Mouse (Mus musculus) thymus, postnatal 10 days (tissue): ENCODE results near the gene Fam57b.

Experiments used
- DNase-seq, 2 experiments: peaks; one replicate each; pipeline ENCODE4 v3.0.0; 2021; ENCODE audit warnings: low spot score in 2 of 2

Gene Fam57b

GRCm38 (mm10) chr7:126799050-126799467 lies 1.6 kb downstream of the Fam57b start:
- DNase-seq = peak; percentile 94 to 97

- peak in 1 of 2 experiments; percentile 30 for DNase-seq
These were observed 2.2 kb downstream of the Fam57b start for GRCm38 (mm10) chr7:126799468-126800268.

DNA sequence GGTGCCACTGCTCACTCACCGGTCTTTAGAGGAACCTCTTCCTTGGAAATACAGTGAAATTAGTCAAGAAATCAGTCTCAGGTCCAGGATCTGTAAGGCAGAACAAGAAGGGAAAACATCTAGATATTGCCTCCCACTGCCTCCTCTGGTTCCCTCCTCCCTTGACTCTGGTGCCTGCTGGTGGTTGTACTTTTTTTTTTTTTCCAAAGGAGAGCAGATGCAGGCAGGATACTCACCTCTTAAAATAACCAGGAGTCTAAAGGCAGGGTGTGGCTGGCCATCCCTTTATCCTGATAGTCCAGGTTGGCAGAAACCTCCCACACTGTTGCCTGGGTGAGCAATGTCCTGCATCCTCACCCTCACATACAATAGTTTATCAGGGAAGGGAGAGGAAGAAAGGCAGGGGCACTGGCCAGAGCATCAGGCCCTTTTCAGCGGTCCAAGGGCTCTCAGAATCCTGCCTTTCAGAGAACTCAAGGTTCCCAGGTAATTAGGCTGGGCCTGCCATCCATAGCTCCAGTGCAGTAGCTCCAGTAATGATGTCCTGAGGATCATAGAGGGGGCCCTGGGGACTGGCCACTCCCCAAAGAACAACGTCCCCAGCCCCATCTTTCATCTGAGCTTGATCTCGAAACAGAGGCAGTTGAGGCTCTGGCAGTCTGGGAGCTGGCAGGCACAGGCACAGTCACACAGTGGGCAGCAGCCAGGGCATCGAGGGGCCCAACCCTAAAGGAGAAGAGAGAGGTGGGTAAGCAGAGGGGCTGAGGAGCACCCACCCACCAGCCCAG lies 3.0 kb downstream of the Fam57b start:
- no peak for DNase-seq

DNA sequence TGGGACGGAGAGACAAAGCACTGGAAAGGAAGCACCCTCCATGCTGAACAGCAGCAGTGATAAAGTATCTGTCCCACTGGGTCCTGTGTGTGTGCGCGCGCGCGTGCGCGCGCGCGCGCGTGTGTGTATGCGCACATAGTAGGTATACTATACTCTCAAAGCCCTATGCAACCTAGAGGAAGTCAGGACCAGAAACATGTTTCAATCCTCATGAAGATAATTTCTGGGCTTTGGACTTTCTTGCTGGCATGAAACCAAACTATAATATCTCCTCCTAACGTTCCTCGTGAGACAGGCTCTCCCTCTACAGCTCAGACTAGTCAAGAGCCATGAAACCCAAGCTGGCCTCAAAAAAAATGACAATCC lies 3.6 kb downstream of the Fam57b start:
- no peak for DNase-seq

GRCm38 (mm10) chr7:126802134-126802889 lies 4.8 kb downstream of the Fam57b start:
- no peak for DNase-seq

DNA sequence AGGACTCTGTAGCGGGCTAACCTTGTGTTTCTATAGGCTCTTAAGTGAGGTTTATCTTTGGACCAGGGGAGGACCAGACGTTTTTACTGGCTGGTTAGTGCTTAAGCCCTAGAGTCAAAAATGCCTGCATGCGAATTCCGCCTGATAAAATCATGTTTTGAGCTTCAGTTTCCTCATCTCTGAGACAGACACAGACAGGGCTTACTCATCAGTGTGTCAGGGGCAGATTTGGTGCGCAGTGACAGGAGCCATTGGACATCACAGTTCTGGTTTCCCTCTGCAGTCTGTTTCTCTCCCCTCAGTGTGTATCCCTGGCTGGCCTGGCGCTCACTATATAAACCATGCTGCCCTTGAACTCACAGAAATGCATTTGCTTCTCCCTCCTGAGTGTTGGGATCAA lies 5.7 kb downstream of the Fam57b start:
- no peak for DNase-seq

GRCm38 (mm10) chr7:126803751-126804150 lies 6.3 kb downstream of the Fam57b start:
- DNase-seq = no peak

DNA sequence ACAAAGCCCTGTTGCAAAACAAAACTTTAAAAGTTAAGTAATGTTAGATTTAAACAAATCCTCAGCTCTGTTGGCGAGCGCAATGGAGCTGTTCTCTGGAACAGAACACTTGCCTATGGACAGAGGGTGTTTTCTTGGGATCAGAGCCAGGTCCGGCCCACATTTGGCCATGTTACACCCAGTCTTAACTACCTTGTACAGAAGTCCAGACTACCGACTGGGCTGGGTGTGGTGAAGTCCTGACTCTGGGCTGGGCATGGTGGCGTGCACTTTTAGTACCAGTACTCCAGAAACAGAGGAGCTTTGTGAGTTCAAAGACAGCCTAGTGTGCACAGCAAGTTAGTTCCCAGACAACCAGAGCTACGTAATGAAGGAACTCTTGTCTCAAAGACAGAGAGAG lies 9.5 kb downstream of the Fam57b start:
- no peak for DNase-seq

- DNase-seq = no peak
These were observed 9.9 kb downstream of the Fam57b start for GRCm38 (mm10) chr7:126807405-126807804.

GRCm38 (mm10) chr7:126808703-126809455 lies 11.4 kb downstream of the Fam57b start:
- DNase-seq = peak in 1 of 2 experiments; percentile 33

GRCm38 (mm10) chr7:126809723-126810369 lies 12.4 kb downstream of the Fam57b start:
- no peak for DNase-seq

DNA sequence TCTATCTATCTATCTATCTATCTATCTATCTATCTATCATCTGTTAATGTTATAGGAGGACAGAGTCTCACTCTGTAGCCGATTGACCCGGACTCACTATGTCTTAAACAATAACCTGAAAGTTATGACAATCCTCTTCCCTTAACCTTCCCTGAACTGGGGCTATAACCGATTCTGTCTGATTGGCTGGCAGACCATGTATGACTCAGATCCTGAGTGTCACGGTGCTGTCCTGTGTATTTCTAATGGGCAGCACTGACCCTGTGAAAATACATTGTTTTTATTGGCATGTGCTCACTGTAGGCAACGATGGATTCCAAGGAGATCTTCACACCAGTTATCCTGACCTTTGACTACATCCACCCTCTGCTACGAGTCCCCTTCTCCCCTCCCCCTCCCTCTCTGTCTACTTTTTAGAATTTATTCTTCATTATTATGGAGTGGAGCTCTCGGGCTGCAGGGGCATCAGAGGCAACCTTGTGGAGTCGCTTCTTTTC lies 18.3 kb downstream of the Fam57b start:
- DNase-seq = no peak

DNA sequence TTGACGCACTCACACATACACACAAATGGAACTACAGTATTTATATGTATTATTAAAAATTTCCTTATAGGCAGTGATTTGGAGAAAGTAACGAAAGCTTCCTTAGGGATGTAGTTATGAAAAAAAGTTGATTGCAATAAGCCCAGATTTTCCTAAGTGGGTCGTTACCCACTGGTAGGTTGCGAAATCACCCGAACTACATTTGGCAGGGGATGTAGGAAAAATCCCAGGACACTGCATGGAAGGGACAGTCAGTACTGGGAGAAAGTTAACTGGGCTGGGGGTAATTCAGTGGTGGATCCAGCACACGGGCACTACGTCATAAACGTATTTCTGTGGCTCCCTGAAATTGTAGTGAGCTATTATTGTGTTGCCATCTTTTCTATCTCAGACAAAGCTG lies 19.0 kb downstream of the Fam57b start:
- DNase-seq = no peak

DNA sequence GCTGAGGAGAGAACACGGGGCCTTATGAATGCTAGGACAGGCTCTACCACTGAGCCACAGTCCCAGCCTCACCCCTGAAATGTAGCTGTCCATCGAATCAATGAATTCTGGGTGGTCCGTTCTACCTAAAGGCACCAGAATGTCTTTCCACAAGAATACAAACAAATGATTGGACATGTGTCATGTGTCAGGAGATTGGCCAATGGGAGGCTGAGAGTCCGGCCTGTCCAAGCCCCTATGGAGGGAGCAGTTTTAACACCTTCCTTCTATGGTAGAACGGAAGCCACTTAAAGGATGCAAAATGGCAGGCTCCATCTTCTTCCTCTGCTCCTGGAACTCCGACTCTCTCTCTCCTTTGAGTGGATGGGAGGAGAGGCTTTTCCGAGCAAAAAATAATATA lies 20.1 kb downstream of the Fam57b start:
- DNase-seq = no peak

DNA sequence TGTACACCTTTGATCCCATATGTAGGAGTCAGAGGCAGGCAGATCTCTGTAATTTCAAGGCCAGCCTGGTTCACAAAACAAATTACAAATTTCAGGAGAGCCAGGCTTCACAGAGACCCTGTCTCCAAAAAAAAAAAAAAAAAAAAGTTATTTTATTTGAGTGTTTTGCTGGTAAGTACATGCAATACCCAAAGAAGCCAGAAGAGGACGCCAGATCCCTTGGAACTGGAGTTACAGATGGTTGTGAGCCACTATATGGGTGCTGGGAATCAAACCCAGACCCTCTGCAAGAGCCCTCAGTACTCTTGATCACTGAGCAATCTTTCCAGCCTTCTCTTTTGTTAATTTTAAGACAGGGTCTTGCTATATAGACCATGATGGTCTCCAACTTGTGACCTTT lies 21.4 kb downstream of the Fam57b start:
- no peak for DNase-seq

DNA sequence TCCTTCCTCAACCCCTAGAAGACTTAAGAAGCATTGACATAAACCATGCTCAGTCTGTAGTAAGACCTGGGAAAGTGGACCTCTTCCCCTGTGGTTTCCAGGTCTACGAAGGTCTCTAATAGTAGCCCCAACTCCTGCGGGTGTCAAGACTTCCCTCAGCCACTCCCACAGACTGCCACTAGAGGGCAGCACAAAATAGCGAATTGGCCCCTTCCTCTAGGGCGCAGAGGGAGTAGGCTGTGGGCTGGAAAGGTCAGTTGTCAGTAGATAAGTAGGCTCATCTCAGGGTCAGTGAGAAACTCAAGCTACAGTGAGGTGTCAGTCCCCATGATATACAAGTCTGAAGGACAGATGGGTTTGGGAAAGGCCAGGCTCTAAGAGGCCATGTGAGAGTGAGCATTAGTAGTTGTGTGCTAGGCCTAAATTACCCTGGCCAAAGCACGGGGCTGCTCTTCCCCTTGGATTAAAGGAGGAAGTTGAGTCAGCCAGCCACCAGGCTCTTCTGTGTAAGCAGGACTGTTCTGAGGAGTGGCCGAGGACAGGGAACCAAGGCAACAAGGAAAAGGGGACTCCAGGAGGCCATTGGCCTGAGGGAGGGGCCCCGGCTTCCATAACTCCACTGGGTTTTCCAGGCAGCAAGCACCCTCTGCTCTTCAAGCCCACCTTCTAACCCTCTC lies 24.5 kb downstream of the Fam57b start:
- peak; percentile 40 to 80 for DNase-seq

- DNase-seq = no peak
These were observed 25.3 kb downstream of the Fam57b start for GRCm38 (mm10) chr7:126822741-126823140.

GRCm38 (mm10) chr7:126823202-126823711 lies 25.8 kb downstream of the Fam57b start:
- DNase-seq = no peak

DNA sequence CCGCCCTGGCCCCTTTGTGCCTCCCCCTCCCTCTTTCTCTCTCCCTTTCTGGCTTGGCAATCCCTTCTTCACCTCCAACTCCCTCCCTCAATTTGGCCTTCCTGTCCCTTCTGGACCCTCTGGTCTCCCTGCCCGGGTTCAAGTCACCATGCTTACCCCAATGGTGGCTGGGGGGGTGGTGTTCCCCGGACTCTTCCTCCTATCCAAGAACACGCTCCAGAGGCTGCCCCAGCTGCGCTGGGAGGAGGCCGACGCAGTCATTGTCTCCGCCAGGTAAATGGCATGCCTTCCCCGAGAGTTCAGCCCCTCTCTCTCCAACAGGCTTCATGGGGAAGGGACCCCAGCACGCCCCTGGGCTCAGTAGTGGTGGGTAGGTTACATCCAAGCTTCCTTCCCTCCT lies 26.5 kb downstream of the Fam57b start:
- DNase-seq = no peak

DNA sequence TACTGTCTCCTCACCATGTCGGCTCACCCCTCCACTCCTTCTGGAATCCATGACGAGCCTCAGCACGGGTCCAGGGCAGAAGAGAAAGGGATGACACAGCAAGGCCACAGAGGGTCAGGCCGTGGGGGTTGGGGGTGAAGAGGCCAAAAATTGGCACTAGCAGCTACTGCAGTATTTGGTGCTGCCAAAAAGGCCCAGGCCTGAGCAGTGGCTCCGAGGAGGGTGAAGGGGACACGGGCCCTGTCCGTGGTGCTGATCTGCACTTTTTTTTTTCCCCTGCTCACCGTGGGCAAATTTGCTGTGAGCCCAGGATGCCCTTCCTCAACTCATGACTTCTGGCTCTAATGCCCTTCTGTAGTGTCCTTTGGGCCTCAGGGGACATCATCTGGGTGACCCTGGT lies 27.9 kb downstream of the Fam57b start:
- no peak for DNase-seq
